Mouse (Mus musculus) liver, embryonic 15.5 days (tissue): ENCODE data around the gene Baz2b. TPM values are rescaled to one million over a fixed set of nuclear protein-coding genes. Genes with fewer than 3 reads are reported as not detected.
A peak's percentile ranks its signal among the peaks of the same experiment; 100 is the strongest.

ENCODE experiments used
- ATAC-seq: fragments of 200-750 bp; cut with Nextera tagmentation; 2 replicates; pipeline ENCODE4 v1.8.0; 2017; ENCODE audit warnings: moderate number of reproducible peaks, mild to moderate bottlenecking, moderate library complexity; ENCODE audit not compliant: insufficient read depth
- H3K27ac ChIP-seq: fragments of 300-500 bp; sonication (generic); replicated peaks from 2 replicates; pipeline ENCODE4 v1.5.1; 2015; ENCODE audit warnings: mild to moderate bottlenecking, inconsistent platforms
- H3K27me3 ChIP-seq: fragments of 300-500 bp; sonication (generic); 2 replicates; pipeline ENCODE4 v1.6.1; 2015; ENCODE audit warnings: mild to moderate bottlenecking, inconsistent platforms
- H3K36me3 ChIP-seq: fragments of 300-500 bp; sonication (generic); replicated peaks from 2 replicates; pipeline ENCODE4 v1.6.1; 2015; ENCODE audit warnings: moderate library complexity, mild to moderate bottlenecking, inconsistent platforms
- H3K4me1 ChIP-seq: fragments of 300-500 bp; sonication (generic); replicated peaks from 2 replicates; pipeline ENCODE4 v1.6.1; 2015; ENCODE audit warnings: inconsistent platforms
- H3K4me2 ChIP-seq: fragments of 300-500 bp; sonication (generic); 2 replicates; pipeline ENCODE4 v1.6.1; 2015; ENCODE audit warnings: moderate library complexity, mild to moderate bottlenecking, inconsistent platforms
- H3K4me3 ChIP-seq: fragments of 300-500 bp; sonication (generic); replicated peaks from 2 replicates; pipeline ENCODE4 v1.5.1; 2015; ENCODE audit warnings: mild to moderate bottlenecking, inconsistent platforms
- H3K9ac ChIP-seq: fragments of 300-500 bp; sonication (generic); 2 replicates; pipeline ENCODE4 v1.6.1; 2015; ENCODE audit warnings: moderate library complexity, mild to moderate bottlenecking, inconsistent platforms
- H3K9me3 ChIP-seq: fragments of 300-500 bp; sonication (generic); replicated peaks from 2 replicates; pipeline ENCODE4 v1.6.1; 2016; ENCODE audit warnings: inconsistent platforms
- WGBS: fragments of 180-500 bp; shearing (Covaris S2); methylation state at CpG from one replicate; pipeline ENCODE4 v1.1.7; 2015; ENCODE audit warnings: mixed read lengths; ENCODE audit not compliant: insufficient replicate concordance; 5-methylcytosine and 5-hydroxymethylcytosine counted together
- polyA plus RNA-seq: library from polyadenylated mRNA; unstranded; fragments of >200 nt; fragmentation: Nextera tagmentation; extraction: Ambion mirVana; gene quantifications from 2 replicates; pipeline ENCODE4 v1.2.1, GENCODE M21; 2015

The Baz2b gene
- polyA plus RNA-seq, 1 experiment from 2014 or later, result 14.8 TPM

GRCm38 (mm10) chr2:60132269-60133042 is 77.2 kb downstream of the Baz2b start:
- H3K4me3 ChIP-seq, result no peak overlapping the region
- H3K9ac ChIP-seq, result no peak overlapping the region
- WGBS, result 71% methylated on average over 10 of the region's 10 CpGs
- ATAC-seq, result no peak
- no peaks in the 10 kb centered on the region for H3K36me3 ChIP-seq
- H3K27me3 ChIP-seq, result no peaks in the 10 kb centered on the region
- no peak overlapping the region for H3K27ac ChIP-seq
- H3K9me3 ChIP-seq, result no peaks in the 10 kb centered on the region
- H3K4me2 ChIP-seq, result no peak overlapping the region
- peaks cover 8% of the 10 kb centered on the region for H3K4me1 ChIP-seq

- Histone ChIP-seq H3K36me3 (no peaks in the 10 kb centered on the region), H3K4me3 (no peak overlapping the region), H3K27me3 (no peaks in the 10 kb centered on the region), H3K9me3 (no peaks in the 10 kb centered on the region), H3K9ac (no peak overlapping the region), H3K4me1 (peaks cover 11% of the 10 kb centered on the region), H3K27ac (no peak overlapping the region), H3K4me2 (no peak overlapping the region)
- no peak for ATAC-seq
- 86% methylated on average over 7 of the region's 7 CpGs for WGBS
These were observed 81.0 kb downstream of the Baz2b start for GRCm38 (mm10) chr2:60128631-60129030.

GRCm38 (mm10) chr2:60126831-60127230 is 82.8 kb downstream of the Baz2b start:
- H3K4me1 ChIP-seq, result peaks cover 22% of the 10 kb centered on the region
- H3K4me3 ChIP-seq, result no peak overlapping the region; the same call in 1 of the 2 replicates
- no peaks in the 10 kb centered on the region for H3K36me3 ChIP-seq
- no peak for ATAC-seq
- WGBS, result 60% methylated on average over 7 of the region's 7 CpGs
- H3K4me2 ChIP-seq, result peak overlapping the region; percentile 40
- no peaks in the 10 kb centered on the region for H3K9me3 ChIP-seq
- H3K27me3 ChIP-seq, result no peaks in the 10 kb centered on the region
- H3K9ac ChIP-seq, result no peak overlapping the region
- no peak overlapping the region for H3K27ac ChIP-seq

- H3K27me3 ChIP-seq, result no peaks in the 10 kb centered on the region
- peak overlapping the region; percentile 95 for H3K4me3 ChIP-seq
- peak overlapping the region; percentile 98 for H3K27ac ChIP-seq
These were observed 83.3 kb downstream of the Baz2b start for GRCm38 (mm10) chr2:60126292-60126691.

GRCm38 (mm10) chr2:60125049-60126004 is 84.3 kb downstream of the Baz2b start:
- Histone ChIP-seq H3K9me3 (no peaks in the 10 kb centered on the region), H3K4me2 (peak overlapping the region; percentile 77)
- ATAC-seq, result peak; percentile 76

More at GRCm38 (mm10) chr2:60126292-60126691, 83.3 kb downstream of the Baz2b start:
- no peaks in the 10 kb centered on the region for H3K9me3 ChIP-seq
- no peak for ATAC-seq
- WGBS, result 10% methylated on average over 8 of the region's 8 CpGs
- peaks cover 25% of the 10 kb centered on the region for H3K4me1 ChIP-seq
- no peaks in the 10 kb centered on the region for H3K36me3 ChIP-seq
- H3K9ac ChIP-seq, result no peak overlapping the region
- H3K4me2 ChIP-seq, result peak overlapping the region; percentile 77

GRCm38 (mm10) chr2:60124648-60125048 is 85.0 kb downstream of the Baz2b start:
- no peaks in the 10 kb centered on the region for H3K36me3 ChIP-seq
- H3K27me3 ChIP-seq, result no peaks in the 10 kb centered on the region
- under 1% methylated on average over 44 of the region's 47 CpGs for WGBS
- peak overlapping the region; percentile 98 for H3K27ac ChIP-seq
- no peaks in the 10 kb centered on the region for H3K9me3 ChIP-seq
- peak; percentile 90 for ATAC-seq
- peaks cover 35% of the 10 kb centered on the region for H3K4me1 ChIP-seq
- H3K4me3 ChIP-seq, result peak overlapping the region; percentile 95
- peak overlapping the region; percentile 99 for H3K9ac ChIP-seq
- H3K4me2 ChIP-seq, result peak overlapping the region; percentile 77

More at GRCm38 (mm10) chr2:60125049-60126004, 84.3 kb downstream of the Baz2b start:
- Histone ChIP-seq H3K4me3 (peak overlapping the region; percentile 95), H3K4me1 (peaks cover 33% of the 10 kb centered on the region), H3K9ac (peak overlapping the region; percentile 99), H3K27me3 (no peaks in the 10 kb centered on the region), H3K27ac (peak overlapping the region; percentile 98), H3K36me3 (no peaks in the 10 kb centered on the region)
- under 1% methylated on average over 59 of the region's 83 CpGs for WGBS

GRCm38 (mm10) chr2:60123911-60124647 is 85.6 kb downstream of the Baz2b start:
- Histone ChIP-seq H3K4me1 (peaks cover 34% of the 10 kb centered on the region), H3K4me2 (peak overlapping the region; percentile 77), H3K27me3 (no peaks in the 10 kb centered on the region), H3K9ac (peak overlapping the region; percentile 99), H3K36me3 (no peaks in the 10 kb centered on the region), H3K9me3 (no peaks in the 10 kb centered on the region), H3K27ac (peak overlapping the region; percentile 98), H3K4me3 (peak overlapping the region; percentile 95)
- WGBS, result 2% methylated on average over 13 of the region's 13 CpGs
- 0 out of 2 replicates have a peak, but pooled peaks have one; percentile 9 for ATAC-seq

- H3K4me3 ChIP-seq, result peak overlapping the region; percentile 33
- no peak overlapping the region for H3K9ac ChIP-seq
- no peaks in the 10 kb centered on the region for H3K27me3 ChIP-seq
- WGBS, result 19% methylated on average over 6 of the region's 6 CpGs
- H3K9me3 ChIP-seq, result no peaks in the 10 kb centered on the region
- H3K27ac ChIP-seq, result no peak overlapping the region; the same call in 1 of the 2 replicates
- no peaks in the 10 kb centered on the region for H3K36me3 ChIP-seq
- peaks cover 40% of the 10 kb centered on the region for H3K4me1 ChIP-seq
- peak overlapping the region; percentile 54 for H3K4me2 ChIP-seq
- ATAC-seq, result no peak
These were observed 86.4 kb downstream of the Baz2b start for GRCm38 (mm10) chr2:60123061-60123874.

- no peak overlapping the region for H3K27ac ChIP-seq
- H3K4me2 ChIP-seq, result no peak overlapping the region
- no peak overlapping the region for H3K9ac ChIP-seq
- H3K27me3 ChIP-seq, result no peaks in the 10 kb centered on the region
- no peaks in the 10 kb centered on the region for H3K36me3 ChIP-seq
- H3K4me3 ChIP-seq, result no peak overlapping the region
- peaks cover 40% of the 10 kb centered on the region for H3K4me1 ChIP-seq
- WGBS, result 56% methylated on average over 2 of the region's 2 CpGs
- H3K9me3 ChIP-seq, result no peaks in the 10 kb centered on the region
- ATAC-seq, result no peak
These were observed 87.5 kb downstream of the Baz2b start for GRCm38 (mm10) chr2:60122188-60122587.

GRCm38 (mm10) chr2:60120681-60121080 is 89.0 kb downstream of the Baz2b start:
- Histone ChIP-seq H3K27me3 (no peaks in the 10 kb centered on the region), H3K9me3 (no peaks in the 10 kb centered on the region), H3K27ac (no peak overlapping the region), H3K4me3 (no peak overlapping the region), H3K4me1 (peaks cover 33% of the 10 kb centered on the region), H3K36me3 (no peaks in the 10 kb centered on the region), H3K9ac (no peak overlapping the region), H3K4me2 (no peak overlapping the region)
- no peak for ATAC-seq
- 43% methylated on average over 2 of the region's 2 CpGs for WGBS
